Mouse (Mus musculus) liver, adult 2 months (tissue): Measurements from ENCODE around the gene Icam4.

Experiments used
- CTCF ChIP-seq: fragments of 200-500 bp; IDR thresholded peaks from 2 replicates; pipeline ENCODE4 v1.5.1; 2011; ENCODE audit warnings: low read depth, low read length, control low read depth
- POLR2A ChIP-seq: fragments of 200-500 bp; IDR thresholded peaks from 2 replicates; pipeline ENCODE4 v1.6.1; 2011; ENCODE audit warnings: low read length, control low read depth; ENCODE audit not compliant: insufficient read depth; ENCODE audit errors: extremely low read depth

DNA sequence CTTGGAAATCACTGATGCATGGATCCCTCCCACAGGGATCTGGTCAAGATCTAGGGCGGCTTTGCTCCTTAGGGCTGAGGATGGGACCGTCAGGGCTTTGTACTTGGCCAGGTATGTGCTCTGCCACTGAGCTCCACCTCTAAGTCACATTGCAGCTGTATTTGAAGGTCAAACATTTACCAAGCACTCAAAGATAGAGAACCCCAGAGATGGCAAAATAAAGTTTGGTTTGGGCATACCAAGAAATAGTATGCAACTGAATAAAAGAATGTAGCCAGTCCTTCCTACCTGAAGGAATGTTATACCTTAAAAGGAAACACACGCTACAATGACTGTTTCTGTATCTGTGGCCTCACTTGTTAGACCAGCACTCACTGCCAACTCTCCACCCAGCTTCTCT is 7.8 kb upstream of the Icam4 start:
- TF ChIP-seq CTCF (no peak), POLR2A (no peak)
